Mouse (Mus musculus): ENCODE measurements around the gene Dusp6.

DNA sequence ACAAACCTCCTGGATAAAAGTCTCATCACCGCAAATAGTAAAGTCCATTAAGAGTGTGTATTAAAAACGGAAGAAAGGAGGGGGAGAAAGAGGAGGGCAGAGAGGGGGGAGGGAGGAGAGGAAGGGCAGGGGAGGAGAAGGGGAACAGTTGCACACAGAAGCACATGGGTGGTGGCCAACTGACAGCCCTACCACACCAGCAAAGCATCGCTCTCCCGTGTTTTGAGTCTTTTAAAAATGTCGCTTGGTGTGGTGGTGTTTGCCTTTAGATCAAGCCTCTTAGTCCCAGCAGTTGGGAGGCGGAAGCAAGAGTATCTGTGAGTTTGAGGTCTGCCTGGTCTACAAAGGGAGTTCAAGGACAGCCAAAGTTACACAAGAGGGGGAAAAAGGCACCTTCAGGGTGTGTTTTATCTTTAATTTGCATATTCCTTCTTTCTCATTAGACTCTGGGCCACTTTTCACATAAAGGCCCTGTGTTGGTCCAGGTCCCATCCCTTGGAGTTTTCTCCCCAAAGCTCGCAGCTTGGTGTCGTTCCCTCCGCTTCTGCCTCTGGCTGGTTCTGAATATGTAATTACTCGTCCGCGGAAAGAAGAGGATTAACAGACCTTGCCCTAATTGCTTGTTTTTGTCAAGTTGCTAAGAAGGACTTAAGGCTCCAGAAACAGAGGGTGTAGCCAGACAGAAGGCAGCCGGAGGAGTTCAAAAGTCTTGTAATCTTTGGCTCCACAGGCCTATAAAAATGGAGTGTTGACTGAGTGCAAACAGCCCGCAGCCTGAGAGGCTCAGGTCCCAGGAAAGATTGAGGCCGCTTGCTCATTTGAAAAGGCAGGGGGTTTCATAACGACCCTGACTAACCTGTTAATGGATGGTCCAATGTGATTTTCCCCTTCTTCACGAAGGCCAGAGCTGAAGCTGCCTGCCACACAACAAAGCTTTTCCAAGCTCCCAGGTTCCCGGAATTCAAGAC is 35.6 kb downstream of the Dusp6 start:
- no peak for TF ChIP-seq CTCF (IDR thresholded peaks at IDR 0.05; ENCODE audit: low read depth, low read length)
- no peak for TF ChIP-seq EP300 (IDR thresholded peaks at IDR 0.05; ENCODE audit: insufficient read depth, low read depth, low read length)

Data from ES-Bruce4 (cell line).